Mouse (Mus musculus) cerebellum, adult 8-10 months (tissue): ENCODE results near the gene Trim17.
A peak's percentile ranks its signal among the peaks of the same experiment; 100 is the strongest.

ENCODE experiments used
- DNase-seq: peaks from one replicate; pipeline ENCODE4 v3.0.0; 2022

The Trim17 gene

DNA sequence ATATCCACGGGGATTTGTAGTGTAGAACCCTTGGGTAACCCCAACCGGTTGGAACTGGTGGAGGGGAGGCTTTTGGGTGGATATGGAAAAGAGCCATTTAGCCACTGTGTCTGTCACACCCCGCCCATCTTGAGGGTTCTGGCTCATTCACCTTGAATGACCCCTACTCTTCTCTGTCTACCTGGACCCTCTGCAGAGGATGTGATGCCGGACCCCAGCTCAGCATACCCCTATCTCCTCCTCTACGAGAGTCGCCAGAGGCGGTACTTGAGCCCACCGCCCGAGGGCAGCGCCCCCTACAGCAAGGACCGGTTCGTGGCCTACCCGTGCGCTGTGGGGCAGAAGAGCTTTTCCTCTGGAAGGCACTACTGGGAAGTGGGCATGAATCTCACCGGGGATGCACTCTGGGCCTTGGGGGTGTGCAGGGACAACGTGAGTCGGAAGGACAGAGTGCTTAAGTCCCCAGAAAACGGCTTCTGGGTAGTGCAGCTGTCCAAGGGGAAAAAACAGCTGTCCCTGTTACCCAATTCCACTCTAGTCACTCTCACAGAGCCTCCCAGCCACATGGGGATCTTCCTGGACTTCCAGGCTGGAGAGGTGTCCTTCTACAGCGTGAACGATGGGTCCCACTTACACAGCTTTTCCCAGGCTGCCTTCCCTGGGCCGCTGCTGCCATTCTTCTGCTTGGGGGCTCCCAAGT is 16.5 kb downstream of the Trim17 start:
- DNase-seq: no peak

DNA sequence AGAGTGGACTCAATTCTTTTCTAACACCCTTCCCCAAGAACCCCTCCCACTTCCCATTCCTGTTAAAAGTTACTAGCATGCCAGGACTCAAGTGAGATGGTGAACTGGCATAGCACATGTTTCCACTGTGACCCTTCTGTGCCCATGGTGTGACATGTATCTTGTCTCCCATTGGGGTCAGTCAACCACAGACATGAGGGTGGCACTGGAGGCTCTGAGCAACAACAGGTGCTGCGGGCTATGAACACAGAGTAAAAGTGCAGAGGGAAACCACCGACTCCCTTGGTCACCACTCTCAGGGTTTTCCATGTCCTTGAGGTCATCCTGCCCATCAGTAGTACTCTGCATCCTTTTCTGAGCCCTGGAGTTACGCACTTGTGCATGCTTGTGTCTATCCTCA is 17.3 kb downstream of the Trim17 start:
- no peak for DNase-seq

DNA sequence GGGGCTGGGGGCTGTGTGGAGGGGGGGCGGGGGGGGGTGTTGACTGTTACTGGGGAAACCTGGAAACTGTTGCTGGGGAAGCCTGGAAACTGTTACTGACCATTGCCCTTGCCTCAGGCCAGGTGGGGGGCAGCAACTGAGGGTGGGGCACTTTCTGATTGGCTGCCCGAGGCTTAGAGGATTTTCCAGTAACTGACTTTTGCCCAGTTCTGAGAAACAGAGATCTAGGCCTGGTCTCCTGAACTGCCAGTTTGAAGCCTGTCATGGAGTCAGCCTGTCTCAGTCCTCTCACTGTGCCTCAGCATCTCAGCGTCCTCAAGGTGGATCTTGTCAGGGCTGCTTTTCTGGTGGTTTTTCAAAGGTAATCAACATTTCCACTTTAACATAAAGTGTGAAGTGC is 19.9 kb downstream of the Trim17 start:
- no peak for DNase-seq

DNA sequence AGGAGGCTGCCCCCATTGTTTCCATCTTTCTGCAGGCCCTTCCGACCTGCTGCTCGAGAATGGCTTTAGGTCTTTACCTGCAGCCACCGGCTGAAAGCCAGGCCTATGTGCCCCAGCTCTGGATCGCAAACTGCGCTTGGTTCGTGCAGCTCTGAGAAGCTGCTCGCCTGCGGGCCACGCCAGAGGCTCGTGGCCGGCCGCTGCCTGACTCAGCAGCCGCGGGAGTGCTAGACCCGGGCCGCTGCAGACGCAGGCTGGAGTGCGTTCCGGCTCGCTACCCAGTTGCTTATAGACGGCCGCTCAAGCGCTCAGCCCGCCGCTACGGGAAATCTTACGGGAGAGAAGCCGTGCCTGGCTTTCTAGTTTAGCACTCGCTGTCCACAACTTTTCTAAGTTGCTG is 22.7 kb downstream of the Trim17 start:
- DNase-seq: no peak

DNA sequence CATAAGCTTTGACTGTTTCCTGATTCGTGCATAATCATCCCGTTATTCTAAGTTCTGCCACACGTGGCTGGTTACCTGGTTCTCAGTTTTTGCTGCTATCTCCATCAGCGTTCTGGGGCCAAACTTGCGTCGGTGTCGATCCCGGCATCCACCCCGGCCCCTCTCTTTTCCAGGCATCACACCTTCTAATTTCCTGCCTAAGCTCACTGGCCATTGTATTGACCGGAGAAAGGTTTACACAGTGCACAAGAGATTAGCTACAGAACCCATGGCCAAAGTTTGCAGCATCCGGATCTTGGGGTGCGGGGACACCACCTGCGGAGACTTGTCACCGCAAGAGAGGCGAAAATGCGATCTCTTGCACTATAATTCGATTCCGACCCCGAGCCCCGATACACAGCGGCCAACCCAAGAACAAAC is 23.1 kb downstream of the Trim17 start:
- no peak for DNase-seq

- peak; percentile 57 for DNase-seq
Observed at GRCm38 (mm10) chr11:58978027-58978705, 23.7 kb downstream of the Trim17 start, which contains the start of gene Trim11. TSS of gene Trim11 (plus strand) at chr11:58978093.

- no peak for DNase-seq
Observed at GRCm38 (mm10) chr11:58978706-58979030, 24.2 kb downstream of the Trim17 start.

DNA sequence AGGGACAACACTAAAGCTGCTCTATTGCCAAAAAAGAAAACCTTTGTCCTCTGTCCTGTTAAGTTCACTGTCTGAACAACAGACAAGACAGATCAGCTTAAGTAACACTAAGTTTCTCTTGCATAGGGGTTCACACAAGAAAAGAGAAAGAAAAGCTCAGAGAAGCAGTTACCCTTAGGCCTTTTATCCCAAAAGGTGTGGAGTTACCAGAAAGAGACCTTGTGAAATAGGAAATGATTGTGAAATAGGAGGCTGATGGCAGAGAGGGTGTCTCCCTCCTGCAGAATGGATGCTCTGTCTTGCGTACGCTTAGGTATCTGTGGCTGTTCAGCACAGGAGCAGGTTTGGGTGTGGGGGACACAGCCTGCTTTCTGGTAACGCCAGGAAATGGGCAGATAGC is 24.7 kb downstream of the Trim17 start:
- DNase-seq: no peak

- no peak for DNase-seq
Observed at GRCm38 (mm10) chr11:58979661-58980060, 25.2 kb downstream of the Trim17 start.

DNA sequence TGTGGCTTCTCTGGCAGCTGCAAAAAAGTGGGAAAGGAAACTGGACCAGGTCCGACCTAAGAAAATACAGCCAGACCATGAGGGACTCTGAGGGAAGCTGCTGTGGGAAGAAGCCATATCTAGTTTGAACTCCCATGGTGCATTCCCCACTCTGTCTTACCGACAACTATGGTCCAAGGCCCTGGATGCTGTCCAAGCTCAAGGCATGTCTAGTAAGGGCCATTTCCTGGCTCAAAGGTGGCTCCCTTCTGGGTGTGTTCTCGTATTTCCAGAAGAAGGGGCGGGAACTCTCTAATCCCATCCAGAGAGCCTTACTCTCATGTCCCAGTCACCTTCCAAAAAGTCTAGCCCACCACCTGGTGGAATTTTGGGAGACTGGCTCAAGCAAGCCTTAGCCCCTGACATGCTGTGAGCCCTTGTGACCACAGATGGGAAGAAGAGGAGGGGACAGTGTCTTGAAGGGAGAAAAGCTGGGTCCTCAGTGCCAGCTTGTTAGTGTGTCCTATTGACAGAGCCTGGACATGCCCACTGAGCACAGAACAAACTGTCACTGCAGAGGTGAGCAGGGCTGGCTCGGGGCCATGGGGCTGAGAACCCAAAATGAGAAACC is 26.0 kb downstream of the Trim17 start:
- no peak for DNase-seq

GRCm38 (mm10) chr11:58981541-58982447 is 27.3 kb downstream of the Trim17 start:
- no peak for DNase-seq

GRCm38 (mm10) chr11:58982471-58983097 is 28.1 kb downstream of the Trim17 start:
- DNase-seq: no peak

DNA sequence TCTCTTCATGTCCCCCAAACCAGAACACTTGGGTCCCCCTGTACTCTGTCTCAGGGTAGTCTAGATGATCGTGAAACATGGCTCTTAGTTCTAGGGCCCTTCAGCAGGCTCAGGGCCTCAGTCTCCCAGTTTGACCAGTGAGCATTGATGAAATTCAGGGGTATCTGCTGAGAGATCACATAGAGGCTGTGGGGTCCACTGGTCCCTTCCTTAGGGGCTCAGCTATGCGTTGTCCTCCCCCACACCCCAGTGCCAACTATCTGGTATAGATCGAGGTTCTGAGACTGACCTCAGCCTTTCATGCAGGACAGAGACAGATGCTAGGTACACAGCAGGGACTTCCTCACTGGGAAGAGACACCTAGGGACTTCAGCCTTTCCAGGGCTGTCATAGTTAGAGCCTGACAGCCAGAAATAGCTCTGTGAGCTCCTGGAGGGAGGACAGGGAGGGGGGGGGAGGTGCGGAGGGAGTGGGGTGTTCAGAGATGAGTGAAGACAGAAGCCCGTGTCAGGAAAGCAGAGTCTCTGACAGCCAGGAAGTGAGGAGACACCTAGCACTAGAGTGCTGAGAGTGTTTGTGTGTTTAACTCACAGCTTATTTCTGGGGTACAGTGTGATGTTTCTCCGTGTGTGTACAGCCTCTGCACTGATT is 29.3 kb downstream of the Trim17 start:
- no peak for DNase-seq

DNA sequence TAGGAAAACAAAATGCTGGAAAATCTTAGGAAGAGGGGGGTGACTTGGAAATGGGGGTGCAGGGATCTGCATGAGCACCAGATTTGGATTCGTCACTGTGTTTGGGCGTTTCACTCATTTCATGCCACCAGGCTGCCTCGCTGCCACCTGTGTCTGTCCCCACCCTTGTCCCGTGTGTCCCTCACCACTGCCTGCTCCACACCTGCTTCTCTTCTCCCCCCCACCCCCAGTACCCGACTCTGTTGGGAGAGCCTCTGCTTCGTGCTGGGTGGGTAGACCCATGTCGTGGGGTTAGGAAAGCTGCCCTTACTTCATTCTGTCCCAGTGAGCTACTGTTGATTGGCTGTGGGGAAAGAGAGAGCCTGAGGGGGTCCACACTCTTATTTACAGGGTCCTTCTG is 30.2 kb downstream of the Trim17 start:
- no peak for DNase-seq

GRCm38 (mm10) chr11:58985299-58985917 is 30.9 kb downstream of the Trim17 start:
- DNase-seq: no peak

DNA sequence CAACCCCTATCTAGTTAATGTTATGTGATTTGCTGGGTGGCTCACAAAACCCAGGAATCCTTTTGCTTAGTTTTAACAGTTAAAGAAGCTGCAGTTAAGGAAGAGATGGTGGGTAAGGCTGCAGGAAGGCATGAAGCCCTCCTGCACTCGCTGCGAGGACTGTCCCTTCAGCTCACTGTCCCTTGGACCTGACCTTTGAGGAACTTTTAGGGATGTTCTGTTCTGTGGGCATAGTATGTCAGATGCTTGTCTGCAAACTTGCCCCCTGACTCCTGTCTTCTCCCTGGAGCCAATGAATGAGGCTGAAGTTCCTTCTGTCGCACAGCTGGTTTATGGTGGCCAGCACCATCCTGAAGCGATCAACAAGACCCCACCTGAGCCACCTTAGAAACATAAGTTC is 34.7 kb downstream of the Trim17 start:
- DNase-seq: no peak

GRCm38 (mm10) chr11:58990141-58990540 is 35.7 kb downstream of the Trim17 start:
- DNase-seq: no peak

- DNase-seq: no peak
Observed at GRCm38 (mm10) chr11:58990794-58991193, 36.3 kb downstream of the Trim17 start.

DNA sequence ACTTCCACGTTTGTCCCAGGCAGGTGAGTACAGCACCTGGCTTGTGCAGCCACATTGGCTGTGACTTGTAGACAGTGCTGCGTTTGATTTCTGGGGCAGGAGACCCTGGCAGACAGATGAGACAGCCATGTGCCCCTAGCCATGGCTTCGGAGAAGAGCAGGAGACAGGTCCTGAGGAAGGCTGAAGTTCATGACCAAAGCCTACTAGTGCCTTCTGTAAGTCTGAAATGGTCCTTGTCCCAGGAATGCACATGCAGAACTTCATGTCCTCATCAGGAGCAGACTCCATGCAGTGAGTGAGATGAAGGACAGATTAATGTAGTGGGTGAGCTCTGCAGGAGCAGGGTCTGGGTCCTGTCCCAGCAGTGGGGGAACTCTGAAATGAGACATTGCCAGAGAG is 37.4 kb downstream of the Trim17 start:
- DNase-seq: no peak

GRCm38 (mm10) chr11:58993091-58993670 is 38.7 kb downstream of the Trim17 start:
- no peak for DNase-seq

GRCm38 (mm10) chr11:58994337-58994826 is 39.9 kb downstream of the Trim17 start:
- DNase-seq: peak; percentile 40
